Mouse (Mus musculus) erythroblast, adult 5-6 weeks (primary cell): ENCODE measurements around the gene Ephb1. TPM values are rescaled to one million over a fixed set of nuclear protein-coding genes. Genes with fewer than 3 reads are reported as not detected.
A peak's percentile ranks its signal among the peaks of the same experiment; 100 is the strongest.

ENCODE experiments used
- ATAC-seq: replicated peaks from 2 replicates; pipeline ENCODE4 v1.8.0; 2016; ENCODE audit warnings: moderate number of reproducible peaks, mild to moderate bottlenecking, moderate TSS enrichment, inconsistent platforms; ENCODE audit not compliant: poor library complexity, low FRiP score, severe bottlenecking
- total RNA-seq, 2 experiments: library from RNA; stranded (forward) in 1 of 2; stranded (reverse) in 1 of 2; fragments of 150-400 nt in 1 of 2; fragments of 200-764, 138-1000 nt in 1 of 2; gene quantifications; 2 replicates each; pipeline versions ENCODE4 v1.2.3 to v1.2.4; 2015 to 2017; ENCODE audit warnings: low replicate concordance in 2 of 2

Ephb1 gene
- total RNA-seq, 2 experiments from 2014 or later: 0.17 TPM; not detected in 1

GRCm38 (mm10) chr9:101945326-101945725 is 409.2 kb downstream of the Ephb1 start:
- ATAC-seq: no peak

DNA sequence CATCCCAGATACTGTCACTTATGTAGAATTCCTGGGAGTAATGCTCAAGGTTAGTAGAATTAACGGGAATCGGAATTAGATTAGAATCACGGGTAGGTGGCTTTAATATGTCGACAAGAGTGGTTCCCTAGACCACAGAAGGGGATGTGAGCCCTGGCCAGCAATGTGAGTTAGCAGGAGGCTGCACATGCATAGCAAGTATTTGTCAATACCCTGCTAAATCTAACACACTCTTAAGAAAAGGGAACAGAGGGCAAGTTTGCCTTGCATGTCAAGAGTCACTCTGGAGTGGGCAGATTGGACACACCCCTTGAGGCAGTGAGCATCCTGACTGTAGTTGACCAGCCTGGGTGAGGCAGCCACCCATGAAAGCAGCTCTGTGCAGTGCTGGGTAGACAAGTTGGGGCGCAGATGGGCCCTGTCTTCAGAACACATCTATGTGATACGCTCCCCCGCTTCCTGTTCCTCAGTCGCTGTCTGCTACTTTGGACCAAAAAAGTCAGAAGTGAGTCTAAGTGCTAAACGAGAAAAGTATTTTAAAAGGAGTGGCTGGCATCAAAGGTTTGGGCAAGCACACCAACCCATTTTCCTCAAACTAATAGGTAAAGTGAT is 412.3 kb downstream of the Ephb1 start:
- no peak for ATAC-seq

- ATAC-seq: peak; percentile 41; the same call in 1 of the 2 replicates
These were observed 414.3 kb downstream of the Ephb1 start for GRCm38 (mm10) chr9:101940182-101940581.

DNA sequence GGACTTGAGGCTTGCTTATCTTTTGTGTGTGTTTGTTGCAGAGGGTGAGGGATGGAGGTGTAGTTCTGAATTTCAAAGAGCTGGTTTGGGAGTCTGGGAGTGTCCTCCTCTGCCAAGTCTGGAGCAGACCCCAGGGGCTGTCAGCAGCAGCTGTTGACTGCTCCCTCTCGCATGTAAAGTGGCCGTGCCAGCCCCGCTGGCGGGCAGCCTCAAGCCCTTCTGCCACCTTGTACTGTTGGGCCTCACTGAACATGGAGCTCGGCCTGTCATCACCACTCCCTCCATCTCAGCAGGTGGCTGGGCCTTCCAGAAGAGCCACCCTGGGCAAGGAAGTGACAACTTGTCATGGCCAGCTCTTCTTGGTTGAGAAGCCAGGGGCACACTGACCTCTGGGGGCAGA is 415.5 kb downstream of the Ephb1 start:
- ATAC-seq: no peak

- no peak for ATAC-seq
These were observed 416.4 kb downstream of the Ephb1 start for GRCm38 (mm10) chr9:101938066-101938465.

- ATAC-seq: no peak
These were observed 419.6 kb downstream of the Ephb1 start for GRCm38 (mm10) chr9:101934887-101935286.

- no peak for ATAC-seq
These were observed 420.4 kb downstream of the Ephb1 start for GRCm38 (mm10) chr9:101933946-101934573.

DNA sequence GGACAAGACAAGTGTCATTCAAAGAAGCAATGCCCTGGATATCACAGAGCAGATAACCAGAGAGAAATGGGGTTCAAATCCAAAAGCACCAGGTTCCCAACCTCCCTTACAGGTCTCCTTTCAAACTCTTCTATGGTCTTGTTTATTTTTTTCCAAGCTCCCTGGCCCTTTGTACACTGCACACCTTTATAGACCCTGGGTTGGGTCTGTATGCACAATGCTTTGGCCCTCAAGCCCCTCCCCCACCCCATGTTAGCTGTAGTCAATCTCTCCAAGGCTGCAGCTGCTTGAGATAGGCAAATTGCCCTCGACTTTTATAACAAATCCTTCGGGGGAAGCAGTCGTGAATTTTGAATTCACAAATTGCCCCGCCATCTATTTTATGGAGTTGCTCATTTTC is 429.7 kb downstream of the Ephb1 start:
- no peak for ATAC-seq

DNA sequence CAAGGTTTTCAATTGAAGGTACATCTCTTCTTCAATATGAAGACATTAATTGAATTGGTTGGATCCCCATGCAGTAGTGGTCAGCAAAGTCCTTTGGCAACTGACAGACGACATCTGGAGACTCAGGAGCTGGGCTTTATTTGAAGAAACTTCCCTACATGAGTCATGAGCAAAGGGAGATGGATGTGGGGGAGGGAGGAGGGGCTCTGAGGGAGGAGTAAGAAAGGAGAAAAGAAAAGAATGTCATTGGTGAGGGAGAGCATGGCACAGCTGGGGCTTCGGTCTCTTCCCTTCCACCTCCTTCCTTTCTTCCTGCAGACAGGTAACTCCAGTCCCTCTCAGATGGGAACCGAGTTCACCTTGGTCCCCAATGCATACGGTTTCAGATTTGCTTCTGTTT is 431.6 kb downstream of the Ephb1 start:
- ATAC-seq: no peak

DNA sequence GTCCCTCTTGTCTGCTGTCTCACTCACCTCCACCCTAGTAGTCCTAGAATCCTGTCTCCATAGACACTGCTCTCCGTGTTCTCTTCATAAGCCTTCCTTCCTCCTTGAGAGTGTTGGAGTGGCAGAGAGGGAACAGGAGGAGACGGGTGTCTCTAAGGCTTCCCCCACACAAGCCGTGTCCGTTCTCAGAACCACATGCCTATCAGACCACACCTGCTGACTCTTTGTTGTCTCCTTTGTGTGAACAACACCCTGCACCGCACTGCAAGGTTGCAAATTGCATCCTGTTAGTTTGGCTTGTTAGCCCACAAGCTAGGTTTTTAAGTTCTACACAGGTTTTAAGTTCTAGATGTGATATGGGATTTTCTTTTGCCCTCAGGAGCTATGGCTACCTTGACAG is 435.2 kb downstream of the Ephb1 start:
- ATAC-seq: no peak

- ATAC-seq: no peak
These were observed 435.7 kb downstream of the Ephb1 start for GRCm38 (mm10) chr9:101918771-101919170.

DNA sequence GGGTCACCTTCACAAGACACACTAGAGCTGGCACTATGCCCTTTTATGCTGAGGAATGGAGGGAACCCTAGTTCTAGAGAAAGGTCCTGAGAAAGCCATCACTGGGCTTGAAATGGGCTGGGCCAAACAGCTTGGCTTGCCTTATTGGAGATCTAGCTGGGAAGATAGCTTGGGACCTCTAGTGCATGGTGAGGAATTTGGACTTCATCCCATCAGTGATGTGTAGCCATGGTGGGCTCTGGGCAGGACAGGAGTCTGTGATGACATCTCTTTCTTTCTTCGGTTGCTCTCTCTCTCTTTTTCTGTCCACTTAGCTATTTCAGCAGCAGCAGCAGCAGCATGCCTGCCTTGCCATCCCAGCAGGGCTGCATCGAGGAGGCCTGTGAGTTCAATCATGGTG is 439.4 kb downstream of the Ephb1 start:
- no peak for ATAC-seq

DNA sequence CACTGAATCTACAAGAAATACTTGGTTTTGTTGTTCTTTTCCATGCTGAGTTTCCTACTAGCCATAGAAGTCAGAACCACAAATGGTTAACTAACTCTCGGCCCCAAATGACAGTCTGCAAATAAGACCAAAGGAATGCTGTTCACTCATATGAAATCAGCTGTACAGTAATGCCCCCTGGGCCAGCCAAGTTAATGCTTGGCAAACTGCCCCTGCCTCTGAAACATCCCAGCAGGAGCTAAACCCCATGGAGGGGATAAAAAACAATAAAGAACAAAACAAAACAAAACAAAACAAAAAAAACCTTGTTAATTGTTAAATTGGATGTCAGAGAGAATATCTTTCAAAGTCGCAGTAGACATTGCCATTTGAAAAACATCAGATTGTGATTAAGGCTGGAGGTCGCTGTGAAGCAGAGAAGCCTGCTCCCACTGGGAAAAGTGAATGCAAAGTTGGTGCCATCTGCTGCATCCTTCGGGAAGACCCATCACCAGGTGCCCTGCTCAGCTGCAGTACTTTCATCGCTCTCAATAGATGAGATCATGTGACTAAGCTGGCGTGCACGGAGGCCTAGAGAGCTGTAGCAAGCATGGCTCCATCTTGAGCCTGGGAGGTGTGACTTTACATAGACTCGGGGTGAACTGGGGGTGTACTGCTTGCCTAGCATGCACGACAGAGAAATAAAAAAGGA is 443.2 kb downstream of the Ephb1 start:
- no peak for ATAC-seq

- ATAC-seq: no peak
These were observed 445.0 kb downstream of the Ephb1 start for GRCm38 (mm10) chr9:101909491-101909890.

DNA sequence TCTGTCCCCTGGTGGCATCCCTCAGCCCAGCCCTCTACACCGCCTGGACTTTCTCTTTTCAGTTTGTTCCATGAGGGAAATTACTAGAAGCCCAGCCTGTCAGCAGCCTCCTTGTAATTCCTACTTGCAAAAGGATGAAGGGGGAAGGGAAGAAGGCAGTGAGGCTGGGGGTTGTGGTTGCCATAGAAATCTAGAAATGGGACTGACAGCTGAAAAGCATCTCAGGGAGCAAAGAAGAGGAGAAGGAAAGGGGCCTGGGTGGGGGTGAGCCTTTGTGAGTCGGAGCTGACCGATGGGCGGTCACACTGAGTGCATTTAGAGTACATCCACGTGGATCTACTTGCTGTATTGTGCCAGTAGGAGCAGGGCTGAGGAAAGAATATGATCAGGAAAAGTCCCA is 445.6 kb downstream of the Ephb1 start:
- ATAC-seq: no peak

- no peak for ATAC-seq
These were observed 446.7 kb downstream of the Ephb1 start for GRCm38 (mm10) chr9:101907747-101908255.

DNA sequence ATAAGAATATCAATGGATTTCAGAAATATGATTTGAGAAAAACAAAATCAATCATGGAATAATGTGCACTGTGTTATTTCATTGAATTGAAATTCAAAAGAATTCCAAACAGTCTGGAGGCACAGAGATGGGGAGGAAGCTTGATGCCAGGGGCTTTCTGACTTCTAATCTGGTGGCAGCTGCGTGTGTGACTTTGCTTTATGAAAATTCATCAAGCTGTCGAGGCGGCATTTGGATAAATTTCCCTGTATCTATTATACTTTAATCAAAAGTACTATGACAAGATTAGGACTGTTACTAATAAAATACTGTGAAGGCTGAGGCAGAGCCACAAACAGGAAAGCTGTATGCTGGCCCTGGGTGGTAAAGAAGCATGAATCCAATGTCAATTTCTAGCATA is 451.1 kb downstream of the Ephb1 start:
- ATAC-seq: no peak

GRCm38 (mm10) chr9:101897851-101898250 is 456.6 kb downstream of the Ephb1 start:
- no peak for ATAC-seq

DNA sequence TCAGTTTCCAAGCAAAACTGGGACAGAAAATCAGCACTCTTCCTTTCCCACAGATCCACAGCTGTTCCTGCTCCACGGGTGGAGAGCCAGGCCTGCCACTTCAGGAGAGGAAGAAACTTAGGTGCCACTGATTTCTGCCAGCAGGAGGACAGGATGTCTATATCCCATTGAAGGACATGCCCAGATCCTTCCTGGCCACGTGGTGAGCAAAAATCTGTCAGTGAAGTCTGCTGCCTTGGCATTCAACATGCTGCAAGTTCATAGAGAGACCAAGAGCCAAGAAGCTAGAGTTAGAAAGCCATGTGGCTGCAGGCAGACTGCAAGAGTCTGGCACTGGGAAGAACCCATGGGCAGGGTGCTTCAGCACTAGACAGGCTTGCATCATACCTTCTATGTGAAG is 471.2 kb downstream of the Ephb1 start:
- no peak for ATAC-seq

DNA sequence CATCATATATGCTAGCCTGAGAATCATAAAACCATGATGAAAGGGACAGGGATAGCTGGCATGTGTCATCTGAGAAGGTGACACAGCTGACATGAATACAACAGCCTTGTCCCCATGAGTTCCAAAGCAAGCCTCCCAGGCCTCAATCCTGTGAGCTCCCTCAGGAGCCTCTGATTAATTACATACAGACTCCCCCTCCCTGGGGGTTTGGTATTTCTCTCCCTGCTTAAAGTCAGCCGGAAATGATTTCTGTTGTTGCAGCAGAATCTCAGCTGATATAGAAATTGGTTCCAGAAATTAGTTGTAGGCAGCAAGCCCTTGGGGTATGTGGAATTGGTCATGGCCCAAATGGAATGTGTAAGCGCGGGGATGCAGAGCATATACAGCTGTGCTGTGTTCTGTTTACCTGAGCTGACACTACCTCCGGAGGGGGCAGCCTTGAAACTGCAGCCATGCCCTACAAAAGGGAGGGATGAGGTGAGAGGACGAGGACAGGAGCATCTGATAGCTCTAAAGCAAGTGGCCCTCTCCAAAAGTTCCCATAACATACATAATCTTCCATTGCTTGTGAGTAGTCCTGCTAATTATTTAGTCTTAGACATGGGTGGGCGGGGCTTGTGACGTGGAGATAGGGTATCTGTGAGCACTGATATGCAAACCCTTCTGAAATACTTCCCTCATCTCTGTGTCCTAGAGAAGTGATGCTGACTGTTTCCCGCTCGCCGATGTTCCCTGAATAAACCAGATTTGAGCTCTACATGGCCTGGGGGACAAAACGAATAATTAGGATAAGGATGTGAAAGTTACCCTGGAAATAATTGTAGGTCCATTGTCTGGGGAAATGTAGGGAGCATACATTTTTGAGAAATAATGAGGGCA is 477.1 kb downstream of the Ephb1 start:
- no peak for ATAC-seq
